Mouse (Mus musculus) lung, postnatal 0 days (tissue): ENCODE measurements around the gene Stard3. TPM values are rescaled to one million over a fixed set of nuclear protein-coding genes. Genes with fewer than 3 reads are reported as not detected.
A peak's percentile ranks its signal among the peaks of the same experiment; 100 is the strongest.

ENCODE experiments used
- ATAC-seq: fragments of 200-750 bp; cut with Nextera tagmentation; 2 replicates; pipeline ENCODE4 v1.8.0; 2017; ENCODE audit warnings: moderate library complexity
- DNase-seq: peaks from one replicate; pipeline ENCODE4 v3.0.0-alpha.2; 2016; ENCODE audit warnings: low spot score
- H3K27ac ChIP-seq: fragments of 300-500 bp; sonication (generic); 2 replicates; pipeline ENCODE4 v1.5.1; 2014; ENCODE audit warnings: antibody characterized with exemption, mild to moderate bottlenecking, low read length, mixed read lengths
- H3K27me3 ChIP-seq: fragments of 300-500 bp; sonication (generic); replicated peaks from 2 replicates; pipeline ENCODE4 v1.6.1; 2014; ENCODE audit warnings: low read length, mixed read lengths; ENCODE audit not compliant: insufficient read depth
- H3K36me3 ChIP-seq: fragments of 300-500 bp; sonication (generic); 2 replicates; pipeline ENCODE4 v1.6.1; 2014; ENCODE audit warnings: low read length, mixed read lengths; ENCODE audit not compliant: insufficient read depth
- H3K4me1 ChIP-seq: fragments of 300-500 bp; sonication (generic); 2 replicates; pipeline ENCODE4 v1.6.1; 2014; ENCODE audit warnings: antibody characterized with exemption, low read depth, low read length, mixed read lengths; ENCODE audit not compliant: insufficient read depth
- H3K4me2 ChIP-seq: fragments of 300-500 bp; sonication (generic); replicated peaks from 2 replicates; pipeline ENCODE4 v1.6.1; 2014; ENCODE audit warnings: low read depth, mild to moderate bottlenecking, low read length, moderate library complexity, mixed read lengths
- H3K4me3 ChIP-seq: fragments of 300-500 bp; sonication (generic); 2 replicates; pipeline ENCODE4 v1.5.1; 2014; ENCODE audit warnings: low read depth, low read length
- H3K9ac ChIP-seq: fragments of 300-500 bp; sonication (generic); replicated peaks from 2 replicates; pipeline ENCODE4 v1.6.1; 2014; ENCODE audit warnings: low read depth, mild to moderate bottlenecking
- H3K9me3 ChIP-seq: fragments of 300-500 bp; sonication (generic); 2 replicates; pipeline ENCODE4 v1.6.1; 2016; ENCODE audit warnings: low read length, mixed read lengths
- CTCF ChIP-seq: IDR thresholded peaks from 2 replicates; pipeline ENCODE4 v1.5.1; 2016; ENCODE audit warnings: antibody characterized with exemption, mild to moderate bottlenecking
- EP300 ChIP-seq: IDR thresholded peaks from 2 replicates; pipeline ENCODE4 v1.6.1; 2016; ENCODE audit warnings: antibody characterized with exemption, mild to moderate bottlenecking, control low read depth
- WGBS: fragments of 180-500 bp; shearing (Covaris S2); extraction: QIAGEN DNeasy Blood & Tissue Kit; methylation state at CpG from one replicate; pipeline ENCODE4 v1.1.7; 2014; 5-methylcytosine and 5-hydroxymethylcytosine counted together
- polyA plus RNA-seq: library from polyadenylated mRNA; unstranded; fragments of >200 nt; fragmentation: Nextera tagmentation; extraction: Ambion mirVana; gene quantifications from 2 replicates; pipeline ENCODE4 v1.2.1, GENCODE M21; 2015

Gene Stard3
- polyA plus RNA-seq, 1 experiment from 2014 or later: 73.1 TPM

DNA sequence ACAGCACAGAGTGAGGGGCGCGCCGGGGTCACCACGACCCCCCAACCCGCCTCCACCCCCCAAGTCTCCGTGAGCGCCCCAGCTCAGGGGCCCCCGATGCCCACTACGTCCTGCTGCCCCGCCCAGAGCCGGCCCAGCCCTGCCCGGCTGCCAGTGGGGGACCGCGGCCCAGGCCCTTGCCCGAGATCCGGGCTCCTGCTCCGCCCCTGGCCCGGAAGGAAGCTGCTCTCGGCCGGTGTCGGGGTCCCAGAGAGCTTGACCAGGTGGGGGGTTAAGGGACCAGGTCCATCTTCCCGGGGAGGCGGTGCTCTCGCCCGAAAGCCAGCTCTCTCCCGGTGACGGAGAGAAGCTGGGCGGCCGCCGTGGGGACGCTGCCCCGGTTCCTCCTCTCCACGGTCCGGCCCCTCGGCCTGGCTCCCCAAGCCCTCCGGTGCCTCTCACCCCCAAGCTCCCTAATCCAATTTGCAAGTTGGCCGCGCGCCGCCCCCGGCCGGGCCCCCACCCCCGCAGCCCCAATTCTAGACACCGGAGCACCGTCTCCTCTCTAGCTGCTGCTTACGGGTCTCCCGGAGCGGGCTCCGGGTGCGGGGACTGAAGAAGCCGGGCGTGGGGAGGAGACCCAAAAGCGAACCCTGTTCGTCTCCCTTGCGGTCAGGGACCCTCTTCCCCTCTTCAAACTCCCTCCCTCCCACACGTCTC, 29.6 kb upstream of the Stard3 start:
- Histone ChIP-seq H3K4me3 (peak overlapping the region; percentile 25), H3K27me3 (peaks cover 85% of the 10 kb centered on the region), H3K36me3 (no peaks in the 10 kb centered on the region), H3K4me2 (peak overlapping the region; percentile 39), H3K4me1 (peaks cover 7% of the 10 kb centered on the region; the same call in 1 of the 2 replicates), H3K27ac (no peak overlapping the region), H3K9ac (no peak overlapping the region), H3K9me3 (no peaks in the 10 kb centered on the region)
- DNase-seq: no peak
- WGBS: 2% methylated on average over 30 of the region's 56 CpGs
- peak; percentile 14; the same call in 1 of the 2 replicates for ATAC-seq
- TF ChIP-seq EP300 (no peak), CTCF (no peak)

DNA sequence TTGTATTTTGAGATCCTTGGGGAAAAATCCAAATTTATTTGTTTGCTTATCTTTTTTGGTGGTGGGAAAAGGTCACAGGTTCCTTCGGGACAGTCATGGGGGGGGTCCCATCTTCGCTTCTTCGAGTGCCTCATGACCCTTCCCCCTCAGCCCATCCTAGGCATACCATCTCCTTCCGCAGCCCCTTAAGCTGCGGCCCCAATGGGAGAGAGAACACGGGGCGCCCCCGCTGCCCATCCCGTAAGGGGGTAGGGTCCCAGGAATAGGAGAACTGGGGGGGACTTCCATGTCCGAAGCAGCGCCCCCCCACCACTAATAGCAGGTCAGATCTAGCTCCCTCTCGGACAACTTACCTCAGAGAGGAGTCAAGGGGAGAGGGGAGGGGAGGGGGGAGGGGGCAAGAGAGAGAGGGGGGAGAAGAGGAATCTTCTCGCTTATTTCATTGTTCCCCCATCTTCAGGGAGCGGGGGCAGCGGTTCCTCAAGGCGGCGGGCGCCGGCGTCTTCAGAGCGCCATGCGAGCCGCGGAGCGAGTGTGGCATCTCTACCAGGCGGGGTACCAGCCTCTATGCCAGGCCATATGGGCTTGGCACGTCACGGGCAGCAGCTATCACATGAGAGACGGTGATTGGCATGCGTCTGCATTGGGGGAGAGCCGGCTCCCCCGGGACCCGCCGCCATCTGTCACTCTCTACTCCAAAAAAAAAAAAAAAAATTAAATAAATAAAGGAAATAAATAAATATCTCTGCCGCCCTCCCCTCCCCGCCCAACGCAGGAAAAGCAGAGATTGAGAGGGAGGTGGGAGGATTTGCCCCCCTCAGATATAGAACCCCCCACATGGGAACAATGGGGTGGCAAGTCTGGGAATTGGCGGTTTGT, 28.8 kb upstream of the Stard3 start, which contains the start of gene Neurod2:
Gene Neurod2 (minus strand): TSS at position 568 of the 879 bp plus-strand sequence.
- ATAC-seq (no peak), DNase-seq (no peak)
- Histone ChIP-seq H3K4me1 (peaks cover 7% of the 10 kb centered on the region; the same call in 1 of the 2 replicates), H3K9ac (no peak within 1 kb of the TSS), H3K36me3 (no peaks in the 10 kb centered on the region), H3K4me3 (peak within 1 kb of the TSS; percentile 25), H3K4me2 (peak within 1 kb of the TSS; percentile 39), H3K27ac (no peak within 1 kb of the TSS), H3K27me3 (peaks cover 86% of the 10 kb centered on the region), H3K9me3 (no peaks in the 10 kb centered on the region)
- TF ChIP-seq CTCF (no peak), EP300 (no peak)
- WGBS: 2% methylated on average over 30 of the region's 38 CpGs

DNA sequence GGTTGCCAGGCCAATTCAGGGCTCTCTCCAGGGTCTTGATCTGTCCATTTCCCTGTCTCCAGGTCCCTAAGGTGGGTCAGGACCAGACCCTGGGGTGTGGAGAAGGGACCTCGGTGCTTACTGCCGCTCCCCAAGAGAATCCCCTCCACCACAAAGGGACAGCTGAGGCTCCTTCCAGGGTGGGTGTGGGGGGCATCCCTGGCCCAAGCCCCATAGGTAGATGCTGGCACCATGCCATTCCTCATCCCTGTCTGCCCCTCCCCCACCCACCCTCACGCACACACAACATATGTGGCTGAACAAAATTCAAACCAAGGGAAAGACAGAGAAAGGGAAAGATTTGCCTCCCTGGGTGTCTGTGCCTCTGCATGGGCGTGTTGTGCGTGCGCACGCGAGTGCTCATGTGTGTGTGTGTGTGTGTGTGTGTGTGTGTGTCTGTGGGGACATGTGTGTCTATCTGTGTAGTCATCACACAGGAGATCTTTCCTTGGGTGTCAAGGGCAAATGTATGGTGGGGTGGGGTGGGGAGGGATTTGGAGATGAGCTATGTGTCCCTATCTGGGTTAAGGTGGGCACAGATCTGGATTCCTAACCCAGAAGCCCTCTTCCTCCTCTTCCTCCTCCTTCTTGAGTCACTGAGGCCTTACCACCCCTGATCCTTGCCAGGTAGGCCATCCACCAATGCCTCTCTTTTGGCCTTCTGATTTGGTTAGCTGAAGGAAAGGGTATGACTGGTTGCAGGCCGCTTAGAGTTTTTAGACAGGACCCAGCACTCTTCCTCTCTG, 28.0 kb upstream of the Stard3 start:
- Histone ChIP-seq H3K36me3 (no peaks in the 10 kb centered on the region), H3K4me2 (no peak overlapping the region), H3K9me3 (no peaks in the 10 kb centered on the region), H3K9ac (no peak overlapping the region), H3K4me3 (no peak overlapping the region), H3K4me1 (peaks cover 7% of the 10 kb centered on the region; the same call in 1 of the 2 replicates), H3K27ac (no peak overlapping the region), H3K27me3 (peaks cover 86% of the 10 kb centered on the region)
- ATAC-seq (no peak), DNase-seq (no peak)
- WGBS: 31% methylated on average over 9 of the region's 9 CpGs
- TF ChIP-seq CTCF (no peak), EP300 (no peak)

DNA sequence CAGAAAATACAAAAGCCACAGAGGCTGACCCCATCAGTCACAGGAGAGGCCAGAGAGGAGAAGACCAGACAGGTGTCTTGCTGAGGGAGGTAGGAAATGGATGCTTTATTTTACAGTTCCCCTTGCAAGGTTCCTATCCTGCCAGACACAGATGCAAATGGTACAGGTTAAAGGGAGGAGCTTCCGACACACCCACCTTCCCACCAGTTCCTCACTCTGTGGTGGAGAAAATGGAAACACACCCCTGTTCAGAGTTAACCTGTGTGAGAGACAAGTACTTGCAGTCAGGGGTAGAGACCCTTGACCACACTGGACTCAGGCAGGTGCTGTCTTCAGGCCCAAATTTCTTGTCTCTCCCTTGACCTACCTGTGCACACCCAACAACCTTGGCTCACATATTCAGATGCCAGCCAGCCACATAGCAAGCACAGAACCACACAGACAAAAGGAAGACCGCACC, 27.4 kb upstream of the Stard3 start:
- TF ChIP-seq EP300 (no peak), CTCF (no peak)
- Histone ChIP-seq H3K4me1 (peaks cover 7% of the 10 kb centered on the region; the same call in 1 of the 2 replicates), H3K9ac (no peak overlapping the region), H3K27me3 (peaks cover 86% of the 10 kb centered on the region), H3K9me3 (no peaks in the 10 kb centered on the region), H3K4me3 (no peak overlapping the region), H3K4me2 (no peak overlapping the region), H3K36me3 (no peaks in the 10 kb centered on the region), H3K27ac (no peak overlapping the region)
- ATAC-seq (no peak), DNase-seq (no peak)
- WGBS: 40% methylated on average over 2 of the region's 2 CpGs

DNA sequence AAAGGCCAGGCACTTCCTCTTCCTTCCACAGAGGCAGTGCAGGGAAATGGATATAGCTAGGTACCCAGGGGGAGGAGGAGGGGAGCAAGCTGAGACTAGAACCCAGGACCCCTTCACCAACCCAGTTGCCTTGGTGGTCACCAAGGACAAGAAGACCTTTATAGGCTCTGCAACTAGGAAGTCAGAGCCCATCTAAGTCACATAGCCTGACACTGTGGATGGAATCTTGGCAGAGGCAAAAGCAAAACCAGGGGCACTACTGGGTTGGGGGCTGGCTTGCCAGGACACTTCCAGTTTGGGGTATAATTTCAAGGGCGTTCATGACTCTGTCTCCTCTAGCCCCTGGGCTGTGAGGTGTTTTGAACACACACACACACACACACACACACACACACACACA, 26.8 kb upstream of the Stard3 start:
- TF ChIP-seq EP300: no peak
- no peak for TF ChIP-seq CTCF
- Histone ChIP-seq H3K9ac (no peak overlapping the region), H3K4me1 (peaks cover 7% of the 10 kb centered on the region; the same call in 1 of the 2 replicates), H3K9me3 (no peaks in the 10 kb centered on the region), H3K27ac (no peak overlapping the region), H3K36me3 (no peaks in the 10 kb centered on the region), H3K27me3 (peaks cover 87% of the 10 kb centered on the region), H3K4me3 (no peak overlapping the region), H3K4me2 (no peak overlapping the region)
- WGBS: 33% methylated on average over 1 of the region's 1 CpGs
- DNase-seq (no peak), ATAC-seq (no peak)
